Mouse (Mus musculus): ENCODE data around the gene Pax8.

GRCm38 (mm10) chr2:24521430-24522226 is 46.2 kb upstream of the Pax8 start:
- TF ChIP-seq SIN3A (IDR thresholded peaks at IDR 0.05; ENCODE audit: low read length) (no peak), POLR2A (IDR thresholded peaks at IDR 0.05; ENCODE audit: low read depth, low read length) (no peak), JUND (conservative IDR thresholded peaks at IDR 0.05; ENCODE audit: low read depth, low read length) (no peak), MAFK (IDR thresholded peaks at IDR 0.05; ENCODE audit: insufficient replicate concordance, low read length) (no peak), CTCF (conservative IDR thresholded peaks at IDR 0.05 in 1 of 2, IDR thresholded peaks at IDR 0.05 in 1 of 2; ENCODE audit: low read depth in 2 of 2, low read length in 2 of 2) (no peak), ELF1 (IDR thresholded peaks at IDR 0.05; ENCODE audit: low read depth, low read length) (no peak), TCF12 (IDR thresholded peaks at IDR 0.05; ENCODE audit: low read depth, low read length) (no peak)
